Mouse (Mus musculus): ENCODE data around the gene Slc35a1. TPM values are rescaled to one million over a fixed set of nuclear protein-coding genes. Genes with fewer than 3 reads are reported as not detected.

Gene Slc35a1
- polyA plus RNA-seq, 1 experiment from 2014 or later = 52.7 TPM

GRCm38 (mm10) chr4:34640731-34641130 is 46.5 kb downstream of the Slc35a1 start:
- H3K9me3 ChIP-seq = no peaks in the 10 kb centered on the region
- H3K27me3 ChIP-seq (replicated peaks) = no peaks in the 10 kb centered on the region
- no peak for ATAC-seq (replicated peaks)
- no peak overlapping the region for H3K4me2 ChIP-seq
- H3K4me3 ChIP-seq = no peak overlapping the region
- no peaks in the 10 kb centered on the region for H3K4me1 ChIP-seq
- WGBS = 98% methylated on average over 3 of the region's 3 CpGs
- H3K27ac ChIP-seq = no peak overlapping the region
- H3K9ac ChIP-seq = no peak overlapping the region
- H3K36me3 ChIP-seq (replicated peaks) = peaks cover 23% of the 10 kb centered on the region

GRCm38 (mm10) chr4:34639745-34640364 is 47.4 kb downstream of the Slc35a1 start:
- Histone ChIP-seq H3K27ac (no peak overlapping the region), H3K36me3 (replicated peaks) (peaks cover 25% of the 10 kb centered on the region), H3K9ac (no peak overlapping the region), H3K4me1 (no peaks in the 10 kb centered on the region), H3K27me3 (replicated peaks) (no peaks in the 10 kb centered on the region), H3K4me3 (no peak overlapping the region), H3K4me2 (no peak overlapping the region), H3K9me3 (no peaks in the 10 kb centered on the region)
- WGBS = 94% methylated on average over 5 of the region's 5 CpGs
- ATAC-seq (replicated peaks) = no peak

- no peak overlapping the region for H3K4me3 ChIP-seq
- 92% methylated on average over 4 of the region's 4 CpGs for WGBS
- H3K27ac ChIP-seq = no peak overlapping the region
- H3K27me3 ChIP-seq (replicated peaks) = no peaks in the 10 kb centered on the region
- H3K9me3 ChIP-seq = no peaks in the 10 kb centered on the region
- H3K9ac ChIP-seq = no peak overlapping the region
- ATAC-seq (replicated peaks) = no peak
- H3K4me2 ChIP-seq = no peak overlapping the region
- no peaks in the 10 kb centered on the region for H3K4me1 ChIP-seq
- peaks cover 25% of the 10 kb centered on the region for H3K36me3 ChIP-seq (replicated peaks)
Measured at GRCm38 (mm10) chr4:34637851-34638250, 49.4 kb downstream of the Slc35a1 start.

- no peak for ATAC-seq (replicated peaks)
- Histone ChIP-seq H3K36me3 (replicated peaks) (peaks cover 20% of the 10 kb centered on the region), H3K4me3 (no peak overlapping the region), H3K9me3 (no peaks in the 10 kb centered on the region), H3K4me2 (no peak overlapping the region), H3K27ac (no peak overlapping the region), H3K27me3 (replicated peaks) (no peaks in the 10 kb centered on the region), H3K4me1 (no peaks in the 10 kb centered on the region), H3K9ac (no peak overlapping the region)
- 94% methylated on average over 7 of the region's 7 CpGs for WGBS
Measured at GRCm38 (mm10) chr4:34637386-34637785, 49.9 kb downstream of the Slc35a1 start.

GRCm38 (mm10) chr4:34636036-34636435 is 51.2 kb downstream of the Slc35a1 start:
- Histone ChIP-seq H3K27ac (no peak overlapping the region), H3K4me3 (no peak overlapping the region), H3K36me3 (replicated peaks) (peaks cover 18% of the 10 kb centered on the region), H3K27me3 (replicated peaks) (no peaks in the 10 kb centered on the region), H3K4me2 (no peak overlapping the region), H3K9me3 (no peaks in the 10 kb centered on the region), H3K4me1 (no peaks in the 10 kb centered on the region), H3K9ac (no peak overlapping the region)
- ATAC-seq (replicated peaks) = no peak
- WGBS = 85% methylated on average over 5 of the region's 5 CpGs

GRCm38 (mm10) chr4:34634129-34634528 is 53.1 kb downstream of the Slc35a1 start:
- H3K27me3 ChIP-seq (replicated peaks) = no peaks in the 10 kb centered on the region
- 98% methylated on average over 7 of the region's 7 CpGs for WGBS
- H3K4me2 ChIP-seq = no peak overlapping the region
- H3K9me3 ChIP-seq = no peaks in the 10 kb centered on the region
- no peak for ATAC-seq (replicated peaks)
- H3K4me1 ChIP-seq = no peaks in the 10 kb centered on the region
- H3K9ac ChIP-seq = no peak overlapping the region
- H3K27ac ChIP-seq = no peak overlapping the region
- peaks cover 11% of the 10 kb centered on the region; the same call in 1 of the 2 replicates for H3K36me3 ChIP-seq (replicated peaks)
- H3K4me3 ChIP-seq = no peak overlapping the region

- Histone ChIP-seq H3K9ac (no peak overlapping the region), H3K4me3 (no peak overlapping the region), H3K36me3 (replicated peaks) (peaks cover 13% of the 10 kb centered on the region; the same call in 1 of the 2 replicates), H3K9me3 (no peaks in the 10 kb centered on the region), H3K4me2 (no peak overlapping the region), H3K4me1 (no peaks in the 10 kb centered on the region), H3K27ac (no peak overlapping the region), H3K27me3 (replicated peaks) (no peaks in the 10 kb centered on the region)
- 96% methylated on average over 1 of the region's 1 CpGs for WGBS
- no peak for ATAC-seq (replicated peaks)
Measured at GRCm38 (mm10) chr4:34629956-34630355, 57.3 kb downstream of the Slc35a1 start.

GRCm38 (mm10) chr4:34626401-34626800 is 60.8 kb downstream of the Slc35a1 start:
- Histone ChIP-seq H3K27me3 (replicated peaks) (no peaks in the 10 kb centered on the region), H3K27ac (no peak overlapping the region), H3K36me3 (replicated peaks) (peaks cover 14% of the 10 kb centered on the region; the same call in 1 of the 2 replicates), H3K4me3 (no peak overlapping the region), H3K4me1 (no peaks in the 10 kb centered on the region), H3K9ac (no peak overlapping the region), H3K4me2 (no peak overlapping the region), H3K9me3 (no peaks in the 10 kb centered on the region)
- 91% methylated on average over 6 of the region's 6 CpGs for WGBS
- no peak for ATAC-seq (replicated peaks)

- Histone ChIP-seq H3K9ac (no peak overlapping the region), H3K4me2 (no peak overlapping the region), H3K36me3 (replicated peaks) (peaks cover 14% of the 10 kb centered on the region; the same call in 1 of the 2 replicates), H3K27ac (no peak overlapping the region), H3K4me3 (no peak overlapping the region), H3K9me3 (no peaks in the 10 kb centered on the region), H3K27me3 (replicated peaks) (no peaks in the 10 kb centered on the region), H3K4me1 (no peaks in the 10 kb centered on the region)
- no peak for ATAC-seq (replicated peaks)
- 87% methylated on average over 4 of the region's 4 CpGs for WGBS
Measured at GRCm38 (mm10) chr4:34625556-34625955, 61.7 kb downstream of the Slc35a1 start.

GRCm38 (mm10) chr4:34616146-34616545 is 71.1 kb downstream of the Slc35a1 start:
- Histone ChIP-seq H3K4me2 (peak overlapping the region; percentile 92), H3K4me3 (peak overlapping the region; percentile 90), H3K36me3 (replicated peaks) (no peaks in the 10 kb centered on the region), H3K27me3 (replicated peaks) (no peaks in the 10 kb centered on the region), H3K9me3 (no peaks in the 10 kb centered on the region), H3K9ac (peak overlapping the region; percentile 95), H3K4me1 (peaks cover 27% of the 10 kb centered on the region), H3K27ac (no peak overlapping the region)
- WGBS = 44% methylated on average over 8 of the region's 8 CpGs
- no peak for ATAC-seq (replicated peaks)

- peak overlapping the region; percentile 92 for H3K4me2 ChIP-seq
- WGBS = 3% methylated on average over 13 of the region's 13 CpGs
- ATAC-seq (replicated peaks) = peak; percentile 51
Measured at GRCm38 (mm10) chr4:34615303-34615702, 71.9 kb downstream of the Slc35a1 start.

GRCm38 (mm10) chr4:34614630-34615094 is 72.6 kb downstream of the Slc35a1 start, which contains the start of the genes Orc3 and Rars2:
Orc3 (minus strand) TSS chr4:34614944.
Rars2 (plus strand) TSS chr4:34614957.
- peak; percentile 99 for ATAC-seq (replicated peaks)
- WGBS = under 1% methylated on average over 42 of the region's 42 CpGs
- H3K27ac ChIP-seq = peak within 1 kb of the TSS; percentile 92
- no peaks in the 10 kb centered on the region for H3K9me3 ChIP-seq
- peaks cover 27% of the 10 kb centered on the region for H3K4me1 ChIP-seq
- no peaks in the 10 kb centered on the region for H3K36me3 ChIP-seq (replicated peaks)
- H3K4me3 ChIP-seq = peak within 1 kb of the TSS; percentile 90
- peak within 1 kb of the TSS; percentile 92 for H3K4me2 ChIP-seq
- peak within 1 kb of the TSS; percentile 95 for H3K9ac ChIP-seq
- H3K27me3 ChIP-seq (replicated peaks) = no peaks in the 10 kb centered on the region

More at GRCm38 (mm10) chr4:34615303-34615702, 71.9 kb downstream of the Slc35a1 start:
- Histone ChIP-seq H3K4me1 (peaks cover 27% of the 10 kb centered on the region), H3K36me3 (replicated peaks) (no peaks in the 10 kb centered on the region), H3K4me3 (peak overlapping the region; percentile 90), H3K9ac (peak overlapping the region; percentile 95), H3K27me3 (replicated peaks) (no peaks in the 10 kb centered on the region), H3K9me3 (no peaks in the 10 kb centered on the region), H3K27ac (peak overlapping the region; percentile 92)

Data from midbrain, embryonic 15.5 days (tissue).